Mouse (Mus musculus) spleen, adult 12 weeks (tissue): ENCODE measurements around the gene Srcin1.

Experiments used
- DNase-seq: peaks from one replicate; pipeline ENCODE4 v3.0.0; 2022; ENCODE audit warnings: low spot score

The Srcin1 gene

DNA sequence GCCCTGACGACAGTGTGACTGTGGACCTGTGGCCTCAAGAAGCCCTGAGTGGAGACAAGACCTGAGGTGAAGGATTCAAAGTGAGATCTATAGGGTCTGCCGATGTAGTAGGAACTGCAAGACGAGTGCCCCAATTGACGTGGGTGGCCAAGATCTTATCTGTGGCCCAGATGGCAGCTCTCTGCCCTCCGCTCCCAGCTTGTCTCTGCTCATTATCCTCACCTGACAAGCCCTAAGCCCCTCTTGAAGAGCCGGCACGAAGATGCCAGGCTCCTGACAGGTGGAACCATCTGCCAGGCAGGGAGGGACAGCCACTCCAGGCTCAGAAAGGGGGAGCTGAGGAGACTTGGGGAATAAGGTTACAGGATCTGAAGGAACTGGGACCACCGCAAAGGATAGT, 43.6 kb downstream of the Srcin1 start:
- no peak for DNase-seq

GRCm38 (mm10) chr11:97531381-97532260, 44.4 kb downstream of the Srcin1 start:
- peak; percentile 77 for DNase-seq

- no peak for DNase-seq
Observed at GRCm38 (mm10) chr11:97530961-97531360, 45.0 kb downstream of the Srcin1 start.

- no peak for DNase-seq
Observed at GRCm38 (mm10) chr11:97530069-97530468, 45.9 kb downstream of the Srcin1 start.

- DNase-seq, result no peak
Observed at GRCm38 (mm10) chr11:97528282-97528808, 47.6 kb downstream of the Srcin1 start.

- no peak for DNase-seq
Observed at GRCm38 (mm10) chr11:97525313-97525712, 50.7 kb downstream of the Srcin1 start.

DNA sequence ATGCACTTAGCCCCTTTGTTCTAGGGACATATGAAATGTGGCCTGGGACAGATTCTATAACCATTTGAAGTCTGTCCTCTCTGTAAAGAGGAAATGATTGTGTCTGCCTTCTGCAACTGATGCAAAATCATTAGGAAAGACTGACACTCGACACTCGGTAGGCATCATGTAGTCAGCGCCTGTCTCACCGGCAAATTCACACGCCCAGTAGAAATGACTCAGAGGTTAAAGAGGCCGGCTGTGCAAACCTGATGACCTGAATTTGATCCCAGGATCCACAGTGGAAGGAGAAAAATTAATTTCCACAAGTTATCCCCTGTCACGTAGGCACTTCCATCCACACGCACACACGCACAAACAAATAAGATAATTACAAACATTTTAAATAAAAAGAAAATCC, 51.7 kb downstream of the Srcin1 start:
- no peak for DNase-seq

GRCm38 (mm10) chr11:97523827-97524261, 52.1 kb downstream of the Srcin1 start:
- no peak for DNase-seq

GRCm38 (mm10) chr11:97523107-97523506, 52.9 kb downstream of the Srcin1 start:
- DNase-seq, result no peak

- no peak for DNase-seq
Observed at GRCm38 (mm10) chr11:97521741-97522474, 54.1 kb downstream of the Srcin1 start.

DNA sequence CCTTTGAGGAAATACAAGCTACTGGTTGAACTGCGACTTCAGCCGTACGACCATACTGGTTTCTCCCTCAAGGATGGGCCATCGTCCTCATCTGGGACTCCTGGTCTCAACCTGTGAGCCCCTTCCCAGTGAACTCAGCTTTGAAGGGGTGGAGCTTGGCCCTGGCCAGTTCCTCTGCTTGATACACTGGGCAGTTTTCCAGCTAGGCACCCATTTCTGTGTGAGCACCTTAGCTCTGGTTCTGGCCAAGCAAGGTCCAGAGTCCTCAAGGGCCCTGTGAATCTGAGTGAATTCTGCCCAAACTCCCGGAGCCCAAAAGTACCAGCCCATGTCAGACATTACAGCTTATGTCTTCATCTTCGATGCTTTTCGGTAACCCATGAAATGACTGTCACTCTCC, 55.4 kb downstream of the Srcin1 start:
- DNase-seq, result no peak

- no peak for DNase-seq
Observed at GRCm38 (mm10) chr11:97513066-97513465, 62.9 kb downstream of the Srcin1 start.

DNA sequence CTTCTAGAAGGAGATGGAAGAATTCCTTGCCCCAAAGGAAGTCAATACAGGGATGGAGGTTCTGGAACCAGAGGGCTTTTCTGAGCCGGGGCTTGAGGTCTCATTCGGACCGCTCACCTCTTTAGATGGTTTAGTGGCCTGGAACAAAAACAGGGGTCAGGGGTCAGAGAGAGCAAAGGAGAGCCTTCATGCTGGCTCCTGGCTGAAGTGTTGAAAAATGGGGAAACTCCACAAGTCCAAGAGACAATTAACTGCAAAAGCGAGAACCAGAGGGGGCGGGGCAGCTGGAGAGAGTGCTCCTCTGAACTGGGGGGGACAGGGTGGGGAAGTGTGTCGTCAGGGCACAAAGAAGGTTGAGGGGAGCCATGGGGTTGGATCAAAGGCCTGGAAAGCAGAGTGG, 63.5 kb downstream of the Srcin1 start:
- no peak for DNase-seq

DNA sequence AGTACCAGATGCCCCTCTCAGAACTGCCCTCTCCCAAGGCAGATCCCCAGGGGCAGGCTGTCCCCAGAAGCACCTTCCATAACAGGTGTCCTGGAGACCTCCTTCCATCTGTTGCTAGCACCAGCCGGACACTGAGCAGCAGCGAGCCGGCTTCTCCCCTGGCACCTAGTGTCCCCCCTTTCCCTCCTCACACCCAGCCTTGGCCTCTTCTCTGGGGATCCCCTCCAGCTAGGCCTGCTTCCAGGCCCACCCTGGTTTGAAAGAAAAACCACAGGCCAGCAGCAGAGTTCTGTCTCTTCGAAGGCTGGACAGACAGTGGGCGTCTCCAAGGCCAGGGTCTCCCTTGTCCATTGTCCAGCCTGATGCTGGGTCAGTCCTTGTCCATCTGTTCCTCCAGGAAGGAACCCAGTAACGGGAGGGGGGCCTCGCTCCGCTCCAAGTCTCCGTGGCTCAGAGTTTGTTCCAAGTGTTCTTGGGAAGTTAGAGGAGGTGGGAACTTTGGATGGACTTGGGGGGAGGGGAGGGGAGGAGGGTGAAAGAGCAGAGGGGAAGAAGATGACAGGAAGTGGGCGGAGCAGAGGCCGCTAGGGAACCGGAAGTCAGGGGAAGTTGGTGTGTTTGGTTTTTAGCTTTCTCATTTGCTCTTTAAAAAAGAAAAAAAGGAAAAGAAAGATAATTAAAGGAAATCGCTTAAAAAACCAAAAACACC, 64.2 kb downstream of the Srcin1 start:
- no peak for DNase-seq

DNA sequence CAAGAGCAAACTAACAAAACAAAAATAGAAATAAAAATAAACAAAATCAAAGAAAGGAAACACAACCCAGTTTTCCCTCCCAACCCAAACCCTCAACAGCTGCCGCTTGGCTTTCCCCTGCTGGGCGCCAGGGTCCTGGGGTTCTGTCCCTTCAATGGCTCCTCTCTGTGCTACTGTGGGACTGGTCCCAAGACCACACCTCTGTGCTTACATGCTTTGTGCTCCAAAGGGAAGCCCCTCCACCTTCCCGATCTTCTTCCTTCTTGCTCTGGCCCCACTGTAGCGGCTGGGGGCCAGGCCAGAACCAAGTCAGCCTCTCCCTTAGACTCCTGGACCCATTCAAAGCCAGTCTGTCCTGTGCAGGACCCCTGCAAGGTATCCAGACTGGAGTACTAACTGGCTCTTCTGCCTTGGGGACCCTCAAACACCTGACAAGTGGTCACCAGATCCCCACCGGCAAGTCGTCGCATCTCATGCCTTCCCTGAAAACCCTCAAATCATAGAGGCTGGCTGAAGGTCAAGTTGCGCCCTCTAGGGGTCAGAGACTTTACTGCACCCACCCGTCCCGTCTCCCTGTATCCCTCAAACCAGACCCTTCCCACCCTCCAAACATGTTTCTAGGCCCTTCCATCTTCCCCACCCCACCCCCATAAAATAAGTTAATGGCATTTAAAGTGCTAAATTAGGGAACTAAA, 64.9 kb downstream of the Srcin1 start:
- peak; percentile 48 for DNase-seq

- DNase-seq, result no peak
Observed at GRCm38 (mm10) chr11:97509715-97510485, 66.1 kb downstream of the Srcin1 start.

DNA sequence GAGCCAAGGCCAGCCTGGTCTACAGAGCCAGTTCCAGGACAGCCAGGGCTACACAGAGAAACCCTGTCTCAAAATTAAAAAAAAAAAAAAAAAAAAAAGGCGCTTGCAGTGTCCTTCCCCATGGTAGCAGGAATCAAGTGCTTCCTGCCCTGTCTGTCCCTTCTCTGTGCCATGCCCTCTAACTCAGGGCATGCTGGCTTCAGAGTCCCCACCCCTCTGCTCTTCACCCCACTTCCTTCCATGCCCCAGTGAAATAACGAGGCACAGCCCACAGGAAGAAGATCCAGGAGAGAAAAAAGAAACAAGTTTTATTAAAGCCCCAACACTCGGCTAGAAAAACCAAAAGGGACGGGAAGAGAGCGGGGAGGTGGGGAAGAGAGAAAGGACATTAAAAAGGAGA, 66.9 kb downstream of the Srcin1 start:
- no peak for DNase-seq

GRCm38 (mm10) chr11:97508198-97508597, 67.8 kb downstream of the Srcin1 start:
- no peak for DNase-seq

DNA sequence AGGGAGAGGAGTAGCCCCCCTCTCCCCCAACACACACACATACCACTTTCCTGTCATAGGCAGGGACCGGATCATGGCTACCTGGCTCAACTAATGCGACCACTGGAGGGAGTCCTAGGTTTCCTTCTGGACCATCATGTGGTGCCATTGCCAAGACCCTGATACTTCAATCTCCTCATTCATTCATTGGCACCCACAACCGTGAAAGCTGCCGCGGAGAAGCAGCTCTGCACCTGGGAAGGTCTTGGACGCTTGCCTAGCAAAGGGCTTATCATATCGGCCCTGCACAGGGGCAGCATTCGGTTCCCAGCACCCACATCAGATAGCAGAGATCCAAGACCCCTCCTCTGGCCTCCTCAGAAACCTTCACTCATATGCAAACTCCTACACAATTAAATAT, 69.7 kb downstream of the Srcin1 start:
- no peak for DNase-seq

DNA sequence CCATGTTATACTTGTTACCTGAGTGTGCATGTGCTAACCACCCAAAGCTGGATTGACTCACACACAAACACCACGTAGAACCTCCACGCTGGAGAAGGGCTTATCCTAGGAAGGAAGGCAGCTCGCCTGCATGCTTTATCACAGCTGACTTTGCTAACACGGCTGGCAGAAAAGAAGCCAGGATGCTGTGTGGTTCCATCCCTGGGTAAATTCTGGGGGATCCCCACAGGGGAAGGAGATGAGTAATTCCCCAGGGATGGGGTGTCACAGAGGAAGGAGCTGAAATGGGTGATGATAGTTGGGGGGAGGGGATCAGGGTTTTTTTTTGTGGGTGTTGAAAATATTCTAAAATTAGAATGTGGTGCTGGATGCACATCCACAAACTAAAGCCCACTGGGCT, 70.2 kb downstream of the Srcin1 start:
- DNase-seq, result no peak

- no peak for DNase-seq
Observed at GRCm38 (mm10) chr11:97502846-97503245, 73.1 kb downstream of the Srcin1 start.
